Mouse (Mus musculus): ENCODE measurements around the gene Cyp2t4. TPM values are rescaled to one million over a fixed set of nuclear protein-coding genes. Genes with fewer than 3 reads are reported as not detected.

Cyp2t4 gene
- polyA plus RNA-seq, 1 experiment from 2014 or later: 0.18 TPM

GRCm38 (mm10) chr7:27185986-27186385 lies 32.5 kb downstream of the Cyp2t4 start:
- H3K4me2 ChIP-seq (ENCODE audit: low read depth, low read length): no peak overlapping the region
- no peak overlapping the region for H3K27ac ChIP-seq (ENCODE audit: low read length)
- no peak overlapping the region for H3K4me3 ChIP-seq (replicated peaks; ENCODE audit: low read length)
- H3K4me1 ChIP-seq (ENCODE audit: control insufficient read depth, insufficient read depth, low read length): no peaks in the 10 kb centered on the region
- 89% methylated on average over 5 of the region's 5 CpGs for WGBS
- no peak for ATAC-seq (ENCODE audit: insufficient read depth, low FRiP score)
- H3K9me3 ChIP-seq (replicated peaks; ENCODE audit: control insufficient read depth, low read length): no peaks in the 10 kb centered on the region
- peaks cover 56% of the 10 kb centered on the region for H3K36me3 ChIP-seq (ENCODE audit: control insufficient read depth, insufficient read depth, low read length)
- H3K9ac ChIP-seq (ENCODE audit: low read length): no peak overlapping the region
- H3K27me3 ChIP-seq (ENCODE audit: control insufficient read depth, insufficient read depth, low read length): no peaks in the 10 kb centered on the region

GRCm38 (mm10) chr7:27189271-27189931 lies 35.9 kb downstream of the Cyp2t4 start:
- H3K4me2 ChIP-seq (ENCODE audit: low read depth, low read length): no peak overlapping the region
- no peak overlapping the region for H3K27ac ChIP-seq (ENCODE audit: low read length)
- 97% methylated on average over 10 of the region's 10 CpGs for WGBS
- no peak for ATAC-seq (ENCODE audit: insufficient read depth, low FRiP score)
- no peak overlapping the region for H3K4me3 ChIP-seq (replicated peaks; ENCODE audit: low read length)
- peaks cover 1% of the 10 kb centered on the region for H3K4me1 ChIP-seq (ENCODE audit: control insufficient read depth, insufficient read depth, low read length)
- H3K36me3 ChIP-seq (ENCODE audit: control insufficient read depth, insufficient read depth, low read length): peaks cover 70% of the 10 kb centered on the region
- H3K27me3 ChIP-seq (ENCODE audit: control insufficient read depth, insufficient read depth, low read length): no peaks in the 10 kb centered on the region
- no peak overlapping the region for H3K9ac ChIP-seq (ENCODE audit: low read length)
- H3K9me3 ChIP-seq (replicated peaks; ENCODE audit: control insufficient read depth, low read length): no peaks in the 10 kb centered on the region

GRCm38 (mm10) chr7:27192434-27192833 lies 38.9 kb downstream of the Cyp2t4 start:
- no peak overlapping the region for H3K27ac ChIP-seq (ENCODE audit: low read length)
- H3K9ac ChIP-seq (ENCODE audit: low read length): no peak overlapping the region
- 93% methylated on average over 5 of the region's 5 CpGs for WGBS
- no peaks in the 10 kb centered on the region for H3K9me3 ChIP-seq (replicated peaks; ENCODE audit: control insufficient read depth, low read length)
- H3K36me3 ChIP-seq (ENCODE audit: control insufficient read depth, insufficient read depth, low read length): peaks cover 49% of the 10 kb centered on the region
- H3K4me2 ChIP-seq (ENCODE audit: low read depth, low read length): no peak overlapping the region
- no peaks in the 10 kb centered on the region for H3K27me3 ChIP-seq (ENCODE audit: control insufficient read depth, insufficient read depth, low read length)
- H3K4me1 ChIP-seq (ENCODE audit: control insufficient read depth, insufficient read depth, low read length): peaks cover 8% of the 10 kb centered on the region
- no peak for ATAC-seq (ENCODE audit: insufficient read depth, low FRiP score)
- no peak overlapping the region for H3K4me3 ChIP-seq (replicated peaks; ENCODE audit: low read length)

GRCm38 (mm10) chr7:27193731-27194130 lies 40.2 kb downstream of the Cyp2t4 start:
- H3K4me3 ChIP-seq (replicated peaks; ENCODE audit: low read length): no peak overlapping the region
- no peaks in the 10 kb centered on the region for H3K9me3 ChIP-seq (replicated peaks; ENCODE audit: control insufficient read depth, low read length)
- H3K36me3 ChIP-seq (ENCODE audit: control insufficient read depth, insufficient read depth, low read length): peaks cover 40% of the 10 kb centered on the region
- peak overlapping the region; percentile 27; the same call in 1 of the 2 replicates for H3K9ac ChIP-seq (ENCODE audit: low read length)
- WGBS: 70% methylated on average over 4 of the region's 4 CpGs
- no peak overlapping the region for H3K4me2 ChIP-seq (ENCODE audit: low read depth, low read length)
- peaks cover 8% of the 10 kb centered on the region for H3K4me1 ChIP-seq (ENCODE audit: control insufficient read depth, insufficient read depth, low read length)
- H3K27me3 ChIP-seq (ENCODE audit: control insufficient read depth, insufficient read depth, low read length): no peaks in the 10 kb centered on the region
- no peak for ATAC-seq (ENCODE audit: insufficient read depth, low FRiP score)
- H3K27ac ChIP-seq (ENCODE audit: low read length): no peak overlapping the region

GRCm38 (mm10) chr7:27195681-27196611 lies 42.4 kb downstream of the Cyp2t4 start, which contains the start of the genes BC024978 and Snrpa:
TSS of gene BC024978 (plus strand) at chr7:27195781.
TSS of gene Snrpa (minus strand) at chr7:27196271.
- Histone ChIP-seq H3K4me2 (ENCODE audit: low read depth, low read length) (peak within 1 kb of the TSS; percentile 96), H3K27ac (ENCODE audit: low read length) (peak within 1 kb of the TSS; percentile 100), H3K36me3 (ENCODE audit: control insufficient read depth, insufficient read depth, low read length) (peaks cover 17% of the 10 kb centered on the region), H3K9ac (ENCODE audit: low read length) (peak within 1 kb of the TSS; percentile 96), H3K4me3 (replicated peaks; ENCODE audit: low read length) (peak within 1 kb of the TSS; percentile 98), H3K4me1 (ENCODE audit: control insufficient read depth, insufficient read depth, low read length) (peaks cover 8% of the 10 kb centered on the region), H3K27me3 (ENCODE audit: control insufficient read depth, insufficient read depth, low read length) (no peaks in the 10 kb centered on the region), H3K9me3 (replicated peaks; ENCODE audit: control insufficient read depth, low read length) (no peaks in the 10 kb centered on the region)
- WGBS: under 1% methylated on average over 64 of the region's 64 CpGs
- peak; percentile 99 for ATAC-seq (ENCODE audit: insufficient read depth, low FRiP score)

- no peaks in the 10 kb centered on the region for H3K9me3 ChIP-seq (replicated peaks; ENCODE audit: control insufficient read depth, low read length)
- H3K27ac ChIP-seq (ENCODE audit: low read length): no peak overlapping the region
- no peak overlapping the region for H3K4me2 ChIP-seq (ENCODE audit: low read depth, low read length)
- no peak overlapping the region for H3K9ac ChIP-seq (ENCODE audit: low read length)
- ATAC-seq (ENCODE audit: insufficient read depth, low FRiP score): no peak
- 85% methylated on average over 3 of the region's 3 CpGs for WGBS
- peaks cover 8% of the 10 kb centered on the region; the same call in 1 of the 2 replicates for H3K36me3 ChIP-seq (ENCODE audit: control insufficient read depth, insufficient read depth, low read length)
- H3K27me3 ChIP-seq (ENCODE audit: control insufficient read depth, insufficient read depth, low read length): no peaks in the 10 kb centered on the region
- no peak overlapping the region for H3K4me3 ChIP-seq (replicated peaks; ENCODE audit: low read length)
- H3K4me1 ChIP-seq (ENCODE audit: control insufficient read depth, insufficient read depth, low read length): peaks cover 8% of the 10 kb centered on the region
Measured at GRCm38 (mm10) chr7:27197136-27197535, 43.6 kb downstream of the Cyp2t4 start.

- Histone ChIP-seq H3K4me1 (ENCODE audit: control insufficient read depth, insufficient read depth, low read length) (peaks cover 8% of the 10 kb centered on the region), H3K9ac (ENCODE audit: low read length) (no peak overlapping the region), H3K27me3 (ENCODE audit: control insufficient read depth, insufficient read depth, low read length) (no peaks in the 10 kb centered on the region), H3K4me2 (ENCODE audit: low read depth, low read length) (no peak overlapping the region), H3K4me3 (replicated peaks; ENCODE audit: low read length) (no peak overlapping the region), H3K36me3 (ENCODE audit: control insufficient read depth, insufficient read depth, low read length) (peaks cover 7% of the 10 kb centered on the region; the same call in 1 of the 2 replicates), H3K9me3 (replicated peaks; ENCODE audit: control insufficient read depth, low read length) (no peaks in the 10 kb centered on the region), H3K27ac (ENCODE audit: low read length) (no peak overlapping the region)
- WGBS: 91% methylated on average over 8 of the region's 8 CpGs
- ATAC-seq (ENCODE audit: insufficient read depth, low FRiP score): no peak
Measured at GRCm38 (mm10) chr7:27197634-27198033, 44.1 kb downstream of the Cyp2t4 start.

- no peak overlapping the region for H3K27ac ChIP-seq (ENCODE audit: low read length)
- H3K36me3 ChIP-seq (ENCODE audit: control insufficient read depth, insufficient read depth, low read length): no peaks in the 10 kb centered on the region; the same call in 1 of the 2 replicates
Measured at GRCm38 (mm10) chr7:27198355-27198754, 44.8 kb downstream of the Cyp2t4 start.

GRCm38 (mm10) chr7:27198779-27199178 lies 45.3 kb downstream of the Cyp2t4 start:
- Histone ChIP-seq H3K4me3 (replicated peaks; ENCODE audit: low read length) (no peak overlapping the region), H3K9me3 (replicated peaks; ENCODE audit: control insufficient read depth, low read length) (no peaks in the 10 kb centered on the region), H3K4me1 (ENCODE audit: control insufficient read depth, insufficient read depth, low read length) (peaks cover 8% of the 10 kb centered on the region), H3K36me3 (ENCODE audit: control insufficient read depth, insufficient read depth, low read length) (no peaks in the 10 kb centered on the region; the same call in 1 of the 2 replicates), H3K9ac (ENCODE audit: low read length) (no peak overlapping the region), H3K27me3 (ENCODE audit: control insufficient read depth, insufficient read depth, low read length) (no peaks in the 10 kb centered on the region), H3K4me2 (ENCODE audit: low read depth, low read length) (no peak overlapping the region), H3K27ac (ENCODE audit: low read length) (no peak overlapping the region)
- 94% methylated on average over 8 of the region's 8 CpGs for WGBS
- ATAC-seq (ENCODE audit: insufficient read depth, low FRiP score): no peak

More at GRCm38 (mm10) chr7:27198355-27198754, 44.8 kb downstream of the Cyp2t4 start:
- Histone ChIP-seq H3K4me3 (replicated peaks; ENCODE audit: low read length) (no peak overlapping the region), H3K9me3 (replicated peaks; ENCODE audit: control insufficient read depth, low read length) (no peaks in the 10 kb centered on the region), H3K27me3 (ENCODE audit: control insufficient read depth, insufficient read depth, low read length) (no peaks in the 10 kb centered on the region), H3K4me1 (ENCODE audit: control insufficient read depth, insufficient read depth, low read length) (peaks cover 8% of the 10 kb centered on the region), H3K9ac (ENCODE audit: low read length) (no peak overlapping the region), H3K4me2 (ENCODE audit: low read depth, low read length) (no peak overlapping the region)
- no peak for ATAC-seq (ENCODE audit: insufficient read depth, low FRiP score)

Measured in stomach, embryonic 16.5 days (tissue).